Mouse (Mus musculus): ENCODE results near the gene Gm10563. TPM values are rescaled to one million over a fixed set of nuclear protein-coding genes. Genes with fewer than 3 reads are reported as not detected.

The Gm10563 gene
- not detected in 2 replicates for polyA plus RNA-seq (2012; rRNA removed; ENCODE audit: low replicate concordance)

GRCm38 (mm10) chr4:155645308-155645707 lies at the start of gene Gm10563:
Gm10563 (minus strand) TSS chr4:155645408.

GRCm38 (mm10) chr4:155694111-155694481 lies 48.9 kb upstream of the Gm10563 start, which contains the start of gene Fndc10:
Fndc10 (plus strand) TSS chr4:155694342.

GRCm38 (mm10) chr4:155668689-155669597 lies 23.7 kb upstream of the Gm10563 start, which contains the start of gene Mib2:
Mib2 (minus strand) TSS chr4:155669198.

GRCm38 (mm10) chr4:155653086-155653450 lies 7.9 kb upstream of the Gm10563 start, which contains the start of gene Mmp23:
Mmp23 (minus strand) TSS chr4:155653384.

GRCm38 (mm10) chr4:155624338-155625291 lies 20.6 kb downstream of the Gm10563 start, which contains the start of gene Cdk11b:
Cdk11b (plus strand) TSS chr4:155624854.

GRCm38 (mm10) chr4:155601091-155601996 lies 43.9 kb downstream of the Gm10563 start, which contains the start of gene Slc35e2:
Slc35e2 (plus strand) TSS chr4:155601416.

Other genes starting within 250 kb of the Gm10563 start
- gene Gabrd, start 247.3 kb downstream of the Gm10563 start, polyA plus RNA-seq (2012; rRNA removed; ENCODE audit: low replicate concordance), result 0.34 and 1.2 TPM in 2 replicates
- gene Cfap74, start 236.2 kb downstream of the Gm10563 start, polyA plus RNA-seq (2012; rRNA removed; ENCODE audit: low replicate concordance), result 0.82 and 0.87 TPM in 2 replicates
- gene Tmem52, start 176.3 kb downstream of the Gm10563 start, polyA plus RNA-seq (2012; rRNA removed; ENCODE audit: low replicate concordance), result 1.1 and 2.4 TPM in 2 replicates
- gene Gnb1, start 154.0 kb downstream of the Gm10563 start, polyA plus RNA-seq (2012; rRNA removed; ENCODE audit: low replicate concordance), result 463 and 1,045 TPM in 2 replicates
- gene Nadk, start 83.0 kb downstream of the Gm10563 start, polyA plus RNA-seq (2012; rRNA removed; ENCODE audit: low replicate concordance), result 106 and 132 TPM in 2 replicates
- gene Slc35e2, start 44.0 kb downstream of the Gm10563 start, polyA plus RNA-seq (2012; rRNA removed; ENCODE audit: low replicate concordance), result 16.8 and 17.8 TPM in 2 replicates
- gene Cdk11b, start 20.6 kb downstream of the Gm10563 start, polyA plus RNA-seq (2012; rRNA removed; ENCODE audit: low replicate concordance), result 28.5 and 44.9 TPM in 2 replicates
- 23.1 and 28.4 TPM in 2 replicates for gene Mmp23, start 8.0 kb upstream of the Gm10563 start, polyA plus RNA-seq (2012; rRNA removed; ENCODE audit: low replicate concordance)
- 63.6 and 88.9 TPM in 2 replicates for gene Mib2, start 23.8 kb upstream of the Gm10563 start, polyA plus RNA-seq (2012; rRNA removed; ENCODE audit: low replicate concordance)
- 28.5 and 30.2 TPM in 2 replicates for gene Fndc10, start 48.9 kb upstream of the Gm10563 start, polyA plus RNA-seq (2012; rRNA removed; ENCODE audit: low replicate concordance)
- 124 and 138 TPM in 2 replicates for gene Ssu72, start 59.4 kb upstream of the Gm10563 start, polyA plus RNA-seq (2012; rRNA removed; ENCODE audit: low replicate concordance)
- gene Tmem240, start 89.4 kb upstream of the Gm10563 start, polyA plus RNA-seq (2012; rRNA removed; ENCODE audit: low replicate concordance), result 0.58 and 0.78 TPM in 2 replicates
- gene Atad3a, start 115.7 kb upstream of the Gm10563 start, polyA plus RNA-seq (2012; rRNA removed; ENCODE audit: low replicate concordance), result 102 and 109 TPM in 2 replicates
- 19.1 and 135 TPM in 2 replicates for gene Vwa1, start 129.3 kb upstream of the Gm10563 start, polyA plus RNA-seq (2012; rRNA removed; ENCODE audit: low replicate concordance)
- gene Tmem88b, start 140.5 kb upstream of the Gm10563 start, polyA plus RNA-seq (2012; rRNA removed; ENCODE audit: low replicate concordance), result 3.1 and 6.1 TPM in 2 replicates
- gene Ankrd65, start 145.0 kb upstream of the Gm10563 start, polyA plus RNA-seq (2012; rRNA removed; ENCODE audit: low replicate concordance), result not detected in 2 replicates
- 32.6 and 49.9 TPM in 2 replicates for gene Mrpl20, start 157.5 kb upstream of the Gm10563 start, polyA plus RNA-seq (2012; rRNA removed; ENCODE audit: low replicate concordance)
- gene Ccnl2, start 167.1 kb upstream of the Gm10563 start, polyA plus RNA-seq (2012; rRNA removed; ENCODE audit: low replicate concordance), result 23.8 and 25.3 TPM in 2 replicates
- 159 and 208 TPM in 2 replicates for gene Aurkaip1, start 185.9 kb upstream of the Gm10563 start, polyA plus RNA-seq (2012; rRNA removed; ENCODE audit: low replicate concordance)
- gene Mxra8, start 194.3 kb upstream of the Gm10563 start, polyA plus RNA-seq (2012; rRNA removed; ENCODE audit: low replicate concordance), result 69.2 and 97.5 TPM in 2 replicates
- 142 and 173 TPM in 2 replicates for gene Dvl1, start 202.0 kb upstream of the Gm10563 start, polyA plus RNA-seq (2012; rRNA removed; ENCODE audit: low replicate concordance)
- 1.1 and 1.2 TPM in 2 replicates for gene Tas1r3, start 218.0 kb upstream of the Gm10563 start, polyA plus RNA-seq (2012; rRNA removed; ENCODE audit: low replicate concordance)
- gene Cptp, start 224.0 kb upstream of the Gm10563 start, polyA plus RNA-seq (2012; rRNA removed; ENCODE audit: low replicate concordance), result 56.0 and 86.9 TPM in 2 replicates
- 14.6 and 19.2 TPM in 2 replicates for gene Ints11, start 224.1 kb upstream of the Gm10563 start, polyA plus RNA-seq (2012; rRNA removed; ENCODE audit: low replicate concordance)
- gene Pusl1, start 246.4 kb upstream of the Gm10563 start, polyA plus RNA-seq (2012; rRNA removed; ENCODE audit: low replicate concordance), result 30.9 and 65.5 TPM in 2 replicates
- 13.3 and 14.8 TPM in 2 replicates for gene Acap3, start 246.4 kb upstream of the Gm10563 start, polyA plus RNA-seq (2012; rRNA removed; ENCODE audit: low replicate concordance)

All from duodenum, adult 2 months (tissue).